Mouse (Mus musculus) CD4-positive, CD25-positive, alpha-beta regulatory T cell, adult 4 months (primary cell): ENCODE results near the gene Cct5. TPM values are rescaled to one million over a fixed set of nuclear protein-coding genes. Genes with fewer than 3 reads are reported as not detected.
A peak's percentile ranks its signal among the peaks of the same experiment; 100 is the strongest.

Experiments used
- ATAC-seq: one replicate; pipeline ENCODE4 v1.8.0; 2017
- polyA plus RNA-seq, 2 experiments: library from polyadenylated mRNA; unstranded; fragments of 100-300 nt; shearing (Covaris generic); gene quantifications; one replicate each; pipeline ENCODE4 v1.2.1; 2017

Cct5 gene
- polyA plus RNA-seq, result 100 to 1,000 TPM; 419 to 459 TPM

DNA sequence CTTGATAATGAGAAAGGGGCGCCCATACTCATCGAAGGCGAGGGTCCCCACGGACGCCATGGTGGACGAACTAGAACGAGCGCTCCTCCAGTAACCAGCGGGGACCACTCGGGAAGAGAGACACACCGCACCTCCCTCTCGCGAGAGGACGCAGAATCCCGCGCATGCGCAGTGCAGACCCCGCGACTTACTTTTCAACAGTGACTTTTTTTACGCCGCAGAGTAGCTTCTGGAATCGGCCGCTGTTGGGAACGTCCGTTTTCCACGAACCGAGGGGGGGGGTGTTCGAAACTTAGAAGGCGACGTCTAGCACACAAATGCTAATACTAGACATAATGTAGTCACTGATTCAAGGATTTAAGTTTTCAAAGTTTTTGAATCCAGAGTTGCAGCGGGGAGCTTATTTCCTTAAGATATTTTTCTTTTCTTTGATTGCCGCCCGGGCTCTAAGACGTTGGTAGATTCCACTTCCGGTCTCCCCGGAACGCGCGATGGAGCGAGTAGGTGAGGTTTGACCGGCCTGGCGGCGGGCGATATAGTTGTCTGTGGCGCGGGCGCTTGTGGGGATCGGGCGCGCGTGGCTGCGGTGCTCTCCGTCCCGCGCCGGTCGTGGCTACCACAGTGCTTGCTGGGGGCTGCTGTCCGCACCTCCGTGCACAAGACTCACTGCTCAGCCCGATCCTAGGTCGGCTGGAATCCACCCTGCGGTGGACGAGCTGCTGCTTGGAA, at the start of gene Cct5, which contains the start of gene Fam173b:
Cct5 (minus strand) TSS at position 159 of the 729 bp plus-strand sequence.
Fam173b (plus strand) TSS at position 207 of the 729 bp plus-strand sequence.
- ATAC-seq, result peak; percentile 86

DNA sequence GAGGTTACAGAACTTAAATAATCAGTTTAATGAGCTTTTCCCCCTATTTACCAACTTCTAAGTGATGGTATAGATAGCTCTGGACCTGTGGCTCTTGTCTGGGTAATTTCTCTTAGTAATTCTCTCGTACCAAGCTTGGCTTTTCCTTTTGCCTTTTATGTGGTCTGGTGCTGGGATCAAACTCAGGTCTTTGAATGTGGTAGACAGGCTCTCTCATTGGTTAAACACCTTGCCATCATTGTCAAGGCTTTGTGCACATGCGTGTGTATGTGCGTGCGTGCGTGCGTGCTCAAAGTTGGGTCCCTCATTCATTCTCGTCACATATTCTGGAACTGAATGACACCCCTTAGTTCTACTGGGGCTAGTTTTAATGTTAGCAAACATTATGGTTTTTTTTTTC, 49.2 kb upstream of the Cct5 start:
- ATAC-seq, result no peak

DNA sequence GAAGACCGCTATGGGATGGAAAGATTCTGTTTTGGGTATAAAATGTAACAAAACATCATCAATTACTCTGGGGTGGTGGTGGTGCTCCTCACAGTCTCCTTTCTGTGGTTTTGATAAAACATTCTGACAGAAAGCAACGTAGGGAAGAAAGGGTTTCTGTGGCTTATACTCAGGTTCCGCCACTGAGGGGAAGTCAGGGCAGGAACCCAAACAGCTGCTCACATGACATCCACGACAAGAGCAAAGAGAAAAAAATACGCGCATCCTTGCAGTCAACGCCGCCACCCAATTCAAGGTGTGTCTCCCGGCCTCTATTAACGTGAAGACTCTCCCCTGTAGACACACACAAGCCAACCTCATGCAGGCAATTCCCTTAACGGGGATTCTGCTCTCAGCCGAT, 48.1 kb upstream of the Cct5 start:
- ATAC-seq, result peak; percentile 54

DNA sequence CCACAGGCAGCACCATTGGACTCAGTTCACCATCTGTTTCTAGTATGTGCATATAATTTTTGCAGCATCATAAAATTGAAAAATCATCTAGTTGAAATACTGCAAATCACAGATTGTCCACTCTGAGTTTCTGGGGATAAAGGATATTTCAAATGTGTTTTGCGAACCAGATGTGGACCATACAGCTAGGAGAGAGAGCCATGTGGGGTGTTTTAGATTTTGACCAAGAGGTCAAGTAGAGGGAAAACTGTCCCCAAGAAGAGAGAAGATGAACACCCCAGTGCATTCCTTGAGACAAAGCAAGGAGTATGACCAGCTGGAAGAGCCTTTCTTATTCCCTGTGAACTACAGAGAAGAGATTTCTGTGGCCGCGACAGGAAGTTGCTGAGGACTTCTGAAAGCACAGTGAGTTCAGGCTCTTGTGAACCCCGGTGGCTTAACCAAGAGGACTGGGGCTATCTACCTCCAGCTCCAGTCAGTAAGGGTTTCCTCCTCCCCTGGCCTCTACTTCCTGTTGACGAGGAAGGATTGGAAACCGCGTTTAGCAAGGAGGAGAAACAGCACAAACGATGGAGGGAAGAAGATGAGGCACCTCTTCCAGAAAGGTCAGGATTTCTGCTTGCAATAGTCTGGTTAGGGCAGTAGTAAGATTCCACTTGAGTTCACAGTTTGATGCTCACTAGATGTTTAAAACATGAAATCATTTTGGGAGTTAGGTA, 46.4 kb upstream of the Cct5 start:
- no peak for ATAC-seq

DNA sequence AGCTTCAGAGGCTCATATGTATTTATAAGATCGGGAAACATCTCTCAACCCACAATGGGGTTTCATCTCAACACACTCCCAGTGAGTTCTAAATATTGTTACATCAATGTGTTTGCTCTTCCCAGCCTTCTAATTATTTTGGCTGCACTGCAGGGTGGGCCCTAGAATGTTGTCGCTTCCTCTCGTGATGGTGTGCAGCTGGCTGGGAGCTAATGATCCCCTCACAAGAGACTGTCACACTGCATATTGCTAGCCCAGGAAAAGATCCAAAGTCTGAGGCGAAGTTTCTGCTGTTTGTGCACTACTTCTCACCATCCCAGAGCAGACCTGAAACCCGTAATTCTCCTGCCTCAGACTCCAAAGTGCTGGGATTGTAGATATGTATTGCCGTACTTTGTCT, 45.6 kb upstream of the Cct5 start:
- no peak for ATAC-seq

DNA sequence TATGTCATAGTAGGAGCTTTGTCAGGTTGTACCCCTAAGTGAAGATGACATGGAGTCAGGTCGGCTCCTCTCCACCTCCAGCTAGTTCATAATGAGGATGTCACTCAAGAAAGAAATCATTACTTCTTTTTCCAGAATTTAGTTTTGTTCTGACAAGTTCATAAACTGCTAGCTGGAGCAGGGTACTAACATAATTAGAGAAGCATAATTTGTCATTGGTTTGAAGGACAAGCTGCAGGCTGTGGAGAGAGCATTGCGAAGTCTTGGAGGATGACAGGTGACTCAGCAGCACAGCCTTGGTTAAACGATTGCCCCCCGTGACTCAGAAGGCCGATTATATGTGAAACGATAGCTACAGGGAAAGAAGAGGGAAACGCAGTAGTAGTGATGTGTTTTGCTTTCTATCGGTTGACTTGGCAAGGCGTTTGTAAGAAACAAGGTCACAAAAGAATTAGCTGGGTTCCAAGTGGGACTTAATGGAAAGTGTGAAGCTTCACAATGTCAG, 34.5 kb upstream of the Cct5 start:
- ATAC-seq, result no peak

DNA sequence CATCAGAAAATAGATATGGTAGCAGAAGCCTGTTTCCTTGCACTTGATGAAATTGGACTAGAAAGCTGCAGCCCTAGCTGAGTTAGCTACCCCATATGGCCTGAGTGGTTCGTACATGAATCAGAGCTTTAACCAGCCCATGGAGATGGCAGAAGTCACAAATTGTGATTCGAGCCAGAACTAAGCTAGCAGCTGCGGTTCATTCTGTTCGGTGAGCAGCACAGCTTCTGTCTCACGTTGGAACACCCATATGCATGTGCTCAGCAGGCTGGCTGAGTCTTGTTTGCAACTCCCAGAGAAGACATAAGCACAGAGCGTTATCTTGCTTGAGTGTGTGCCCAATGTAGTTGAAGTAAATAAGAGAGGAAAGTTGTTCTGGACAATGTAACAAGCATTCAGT, 33.0 kb upstream of the Cct5 start:
- ATAC-seq, result no peak

DNA sequence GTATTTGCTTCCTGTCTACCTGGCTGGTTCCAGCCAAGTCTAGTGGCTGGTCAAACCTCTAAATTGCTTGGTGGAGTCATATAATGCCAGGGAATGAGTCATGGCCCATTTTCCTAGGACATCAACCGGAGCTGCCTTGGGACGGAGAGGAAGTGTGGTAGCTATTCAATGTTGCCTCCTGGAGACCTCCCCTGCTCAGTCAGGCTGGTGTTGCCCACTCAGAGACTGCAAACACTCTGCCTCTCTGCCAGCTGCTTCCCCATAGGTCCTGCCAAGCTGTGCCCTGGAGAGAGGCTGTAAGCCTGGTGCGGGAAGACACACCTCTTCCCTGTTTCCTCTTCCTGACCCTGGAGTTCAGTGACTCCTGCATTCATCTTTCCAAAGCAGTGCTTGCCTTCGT, 30.9 kb upstream of the Cct5 start:
- ATAC-seq, result no peak

DNA sequence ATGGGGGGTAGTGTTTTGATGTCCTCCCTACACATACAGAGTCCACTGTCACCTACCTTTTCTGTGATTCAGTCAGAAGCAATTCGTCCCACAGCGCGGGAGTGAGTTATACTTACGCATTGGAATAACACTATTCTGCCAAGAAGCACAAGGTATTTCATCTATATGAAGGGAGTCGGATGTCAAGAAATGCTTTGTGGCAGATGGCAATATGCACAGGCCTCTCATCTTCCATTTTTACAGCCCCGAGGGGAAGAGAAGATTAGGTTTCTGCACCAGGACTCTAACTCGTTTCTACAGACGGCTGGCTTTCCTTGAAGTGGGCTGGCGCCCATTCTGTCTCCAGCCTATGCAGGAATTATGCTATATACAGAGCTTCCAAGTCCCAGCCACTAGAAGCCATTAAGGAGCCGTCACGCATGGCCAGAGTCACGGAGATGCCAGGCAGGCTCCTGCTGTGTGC, 29.8 kb upstream of the Cct5 start:
- ATAC-seq, result no peak

DNA sequence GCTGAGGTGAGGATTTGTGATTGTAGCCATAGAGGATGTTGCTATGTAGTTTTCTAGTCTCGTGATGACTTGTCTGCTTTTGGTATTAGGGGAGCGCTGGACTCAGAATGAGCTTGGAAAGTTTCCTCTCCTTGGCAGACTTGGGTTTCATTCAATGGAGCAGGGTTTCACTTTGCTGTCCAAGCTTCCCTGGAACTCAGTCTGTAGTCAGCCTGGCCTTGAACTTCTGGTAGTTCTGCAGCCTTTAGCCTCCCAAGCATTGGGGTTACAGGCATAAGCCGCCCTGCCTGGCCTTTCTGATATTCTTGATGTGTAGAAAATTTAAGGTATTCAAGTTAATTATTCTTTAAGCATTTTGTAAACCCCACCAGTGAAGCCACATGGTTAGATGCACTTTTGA, 28.0 kb upstream of the Cct5 start:
- no peak for ATAC-seq

DNA sequence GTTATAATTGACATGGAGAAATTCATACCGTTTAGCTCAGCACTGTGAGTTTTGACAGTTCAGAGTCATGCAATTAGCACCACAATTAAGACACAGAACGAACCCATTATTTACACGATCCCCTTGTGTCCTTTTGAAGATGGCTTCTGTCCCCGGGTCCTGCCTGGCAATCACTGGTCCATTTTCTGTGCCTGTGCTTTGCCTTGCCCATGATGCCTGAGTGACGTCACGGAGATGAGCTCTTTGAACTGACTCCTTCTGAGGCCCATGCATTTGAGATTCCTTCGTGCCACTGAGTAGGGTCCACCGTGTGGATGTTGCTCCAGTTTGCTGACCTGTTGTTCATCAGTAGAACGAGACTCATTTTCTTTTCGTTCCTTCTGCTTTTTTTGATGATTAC, 26.6 kb upstream of the Cct5 start:
- no peak for ATAC-seq

DNA sequence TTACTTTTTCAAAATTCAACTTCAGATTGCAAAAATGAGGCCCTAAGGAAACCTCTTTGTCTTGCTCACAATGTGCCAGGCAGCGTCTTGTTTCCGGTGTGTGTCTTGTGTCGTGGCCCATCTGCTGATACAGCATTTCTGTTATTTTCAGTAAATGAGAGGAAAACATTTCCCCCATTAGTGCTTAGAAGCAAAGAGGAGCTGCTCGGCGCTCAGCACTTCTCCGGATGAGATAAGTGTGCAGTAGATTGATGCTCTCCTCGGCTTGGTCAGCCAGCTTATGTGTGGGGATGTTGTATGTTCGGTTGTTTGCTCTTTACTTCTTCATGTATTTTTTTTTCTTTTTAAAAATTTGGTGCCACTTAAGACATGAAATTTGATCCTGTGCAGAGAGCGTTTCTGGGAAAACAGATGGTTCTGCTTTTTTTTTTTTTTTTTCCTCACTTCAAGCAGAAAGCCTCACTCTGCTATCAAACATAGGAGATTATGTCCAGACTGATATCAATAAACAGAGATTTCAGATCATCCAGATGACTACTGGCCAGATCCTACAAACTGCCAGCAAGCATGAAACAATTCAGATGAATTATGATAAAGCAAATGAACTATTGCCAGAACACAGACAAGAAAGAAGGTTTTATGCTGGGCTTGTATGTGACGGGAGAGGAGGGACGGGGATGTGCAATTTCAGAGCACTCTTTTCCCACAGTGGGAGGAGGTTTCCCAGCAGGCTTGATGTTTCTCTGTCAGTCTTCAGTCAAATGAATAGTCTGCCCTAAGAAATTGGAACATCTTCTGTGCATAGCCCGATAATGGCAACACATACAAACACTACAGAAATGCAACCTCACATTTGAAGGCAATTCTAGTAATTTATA, 25.9 kb upstream of the Cct5 start:
- ATAC-seq, result no peak

DNA sequence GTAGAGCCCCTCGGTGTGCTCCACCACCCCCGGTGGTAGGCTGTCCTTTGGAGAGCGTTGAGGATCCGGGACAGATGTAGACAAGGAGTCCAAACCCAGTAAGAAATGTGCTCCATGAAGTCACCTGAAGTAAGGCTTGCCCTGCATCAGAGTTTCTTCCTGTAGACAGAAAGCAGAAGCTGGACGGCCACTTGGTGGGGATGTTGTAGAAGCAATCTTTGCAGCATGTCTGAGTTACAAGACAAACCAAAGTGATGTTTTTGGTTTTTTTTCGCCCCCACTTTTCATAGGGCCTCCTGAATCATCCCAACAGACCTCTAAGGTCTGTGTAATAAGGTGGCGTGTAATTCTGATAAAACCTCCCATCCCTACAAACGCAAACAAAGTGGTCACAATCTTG, 17.9 kb upstream of the Cct5 start:
- ATAC-seq, result no peak

DNA sequence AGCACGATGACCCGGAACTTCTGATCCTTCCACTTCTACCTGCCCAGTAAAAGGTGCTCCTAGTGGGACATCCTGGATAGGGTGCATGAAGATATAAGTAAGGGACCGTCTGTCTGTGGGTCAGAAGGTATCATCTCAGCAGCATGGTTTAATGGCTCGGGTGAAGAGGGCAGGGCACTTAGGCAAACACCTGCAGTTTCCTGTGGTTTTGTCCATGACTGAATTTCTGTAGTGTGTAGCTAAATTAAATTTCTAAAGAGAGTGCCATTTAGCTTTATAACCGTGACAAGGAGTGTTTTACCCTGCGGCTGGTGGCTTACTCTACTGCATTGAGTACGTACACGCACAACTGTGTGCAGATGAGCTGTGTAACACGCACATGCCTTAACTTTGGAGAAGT, 15.7 kb upstream of the Cct5 start:
- no peak for ATAC-seq

DNA sequence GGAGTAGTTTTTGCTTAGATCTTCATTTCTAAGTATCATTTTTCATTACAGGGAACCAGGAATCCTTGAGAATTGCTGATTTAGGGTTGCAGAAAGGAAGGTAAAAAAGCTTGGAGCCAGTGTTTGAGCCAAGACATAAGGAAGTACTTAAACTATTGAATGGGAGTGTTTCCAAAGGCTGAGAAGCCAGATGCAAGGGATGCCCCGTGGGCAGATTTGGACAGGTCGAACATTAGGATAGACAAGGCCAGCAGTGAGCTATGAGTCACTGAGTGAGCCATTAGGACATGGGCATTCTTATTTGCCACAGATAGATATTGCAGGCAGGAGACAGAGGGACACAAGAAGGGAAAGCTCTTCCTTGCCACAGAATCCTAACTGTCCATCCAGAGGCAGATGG, 13.1 kb upstream of the Cct5 start:
- ATAC-seq, result no peak

DNA sequence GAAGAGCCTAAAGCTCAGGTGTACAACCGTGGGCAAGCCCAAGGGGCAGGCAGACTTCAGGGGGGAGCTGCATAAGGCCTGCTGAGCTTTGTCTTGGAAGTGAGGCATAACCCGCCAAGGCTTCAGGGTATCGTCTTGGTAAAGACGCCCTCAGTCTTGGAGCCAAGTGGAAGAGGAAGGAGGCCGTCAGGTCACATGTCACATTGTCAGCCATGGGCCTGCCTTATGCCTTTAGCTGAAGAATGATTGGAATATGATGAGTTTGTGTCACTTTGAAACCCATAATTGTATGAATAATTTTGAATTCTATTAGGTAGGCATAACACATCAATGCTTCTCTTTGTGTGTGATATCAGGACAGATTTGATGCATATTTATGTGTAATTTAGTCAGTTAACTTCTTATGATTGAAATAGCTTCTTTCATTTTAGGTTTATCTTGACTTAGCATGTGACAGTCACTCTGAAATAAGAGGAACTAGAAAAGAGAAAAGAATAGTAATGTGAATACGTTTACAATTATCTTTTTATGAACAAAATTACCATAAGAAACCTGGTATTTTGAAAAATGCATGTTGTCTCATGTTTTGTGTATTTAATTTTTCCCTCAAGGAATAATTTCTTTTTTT, 12.3 kb upstream of the Cct5 start:
- no peak for ATAC-seq

DNA sequence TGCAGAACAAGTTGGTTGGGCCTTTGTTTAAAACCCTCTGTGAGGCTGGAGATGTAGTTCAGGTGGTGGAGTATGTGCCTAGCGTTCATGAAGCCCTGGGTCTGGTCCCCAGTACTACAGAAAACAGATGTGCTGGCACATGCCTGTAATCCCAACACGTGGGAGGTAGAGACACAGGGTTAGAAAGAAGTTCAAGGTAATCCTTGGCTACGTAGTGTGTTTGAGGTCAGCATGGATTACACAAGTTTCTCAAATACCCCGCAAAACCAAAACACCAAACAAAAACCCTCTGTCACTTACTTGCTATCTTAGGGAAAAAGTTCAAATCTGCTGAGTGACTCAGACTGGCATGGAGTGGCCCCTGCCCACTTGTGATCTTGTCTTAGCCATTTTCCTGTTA, 10.4 kb upstream of the Cct5 start:
- ATAC-seq, result no peak

DNA sequence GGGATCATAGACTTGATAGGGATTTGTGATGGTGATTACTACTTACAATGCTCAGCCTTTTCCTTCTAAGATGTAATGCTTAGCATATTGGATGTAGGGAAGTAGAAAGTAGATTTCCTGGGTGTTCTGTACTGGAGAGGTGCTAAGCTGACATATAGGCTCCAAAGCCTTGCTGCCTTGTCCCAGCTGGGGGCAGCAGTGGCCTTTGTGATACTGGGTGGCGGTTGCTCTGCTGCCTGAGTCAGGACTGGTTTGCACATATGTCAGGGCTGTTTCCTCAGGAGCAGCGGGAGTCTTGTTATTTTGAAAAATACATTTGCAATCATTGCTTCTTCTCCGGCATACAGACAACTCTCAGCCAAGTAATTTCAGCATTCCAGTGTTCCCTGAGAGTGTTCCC, 9.4 kb upstream of the Cct5 start:
- ATAC-seq, result no peak

DNA sequence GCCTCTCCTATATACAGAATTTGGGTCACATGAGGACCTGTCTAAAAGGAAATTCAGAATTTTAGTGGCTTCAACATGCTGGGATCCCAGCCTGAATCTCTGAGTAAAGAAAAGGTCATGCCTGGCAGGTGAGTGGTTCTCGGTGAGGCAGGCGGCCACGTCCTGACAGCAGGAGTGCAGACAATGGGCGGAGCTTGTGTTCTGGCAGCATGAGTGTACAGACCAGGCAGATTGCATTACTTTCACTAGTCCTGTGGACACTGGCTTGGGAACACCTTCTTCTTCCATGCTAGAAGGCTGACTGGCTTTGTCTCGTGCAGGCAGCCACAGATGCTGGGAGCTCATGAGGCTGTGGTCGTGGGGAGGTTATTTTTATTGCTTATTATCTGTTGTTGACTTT, 5.2 kb upstream of the Cct5 start:
- ATAC-seq, result no peak

DNA sequence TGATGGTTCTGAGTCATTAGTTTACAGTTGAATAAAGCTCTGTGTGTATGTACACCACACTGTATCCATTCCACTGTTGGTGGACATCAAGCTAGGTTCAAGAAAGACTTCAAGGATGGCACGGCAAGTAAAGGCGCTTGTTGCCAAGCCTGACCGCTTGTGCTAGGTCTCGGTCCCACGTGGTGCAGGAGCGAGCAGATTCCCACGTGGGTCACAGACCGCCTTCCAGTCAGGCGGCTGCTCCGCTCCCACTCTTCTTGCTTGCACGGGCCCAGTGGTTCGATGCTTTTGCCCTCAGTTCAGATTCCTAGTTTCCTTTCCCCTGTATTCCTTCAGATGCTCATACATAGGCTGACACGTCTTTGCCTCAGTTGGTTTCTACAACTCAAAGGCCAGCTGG, 1.5 kb upstream of the Cct5 start:
- no peak for ATAC-seq

DNA sequence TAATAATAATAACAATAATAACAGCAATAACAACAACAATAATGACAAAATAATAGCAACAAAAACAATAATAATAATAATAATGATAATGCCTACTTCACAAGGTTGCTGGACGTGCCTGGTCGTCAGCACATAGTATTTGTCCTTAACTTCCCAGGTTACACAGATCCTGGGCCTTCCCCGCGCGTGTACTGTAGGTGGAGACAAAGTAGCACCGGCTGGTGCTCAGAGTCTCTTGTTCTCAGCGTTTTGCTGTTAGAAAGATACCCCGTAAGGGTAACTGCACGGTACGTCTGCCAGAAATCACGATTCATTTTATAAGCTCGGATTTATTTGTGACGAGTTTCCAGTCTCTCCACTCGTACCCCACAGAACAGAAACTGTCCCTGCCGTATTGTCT, 822 bp upstream of the Cct5 start:
- no peak for ATAC-seq

DNA sequence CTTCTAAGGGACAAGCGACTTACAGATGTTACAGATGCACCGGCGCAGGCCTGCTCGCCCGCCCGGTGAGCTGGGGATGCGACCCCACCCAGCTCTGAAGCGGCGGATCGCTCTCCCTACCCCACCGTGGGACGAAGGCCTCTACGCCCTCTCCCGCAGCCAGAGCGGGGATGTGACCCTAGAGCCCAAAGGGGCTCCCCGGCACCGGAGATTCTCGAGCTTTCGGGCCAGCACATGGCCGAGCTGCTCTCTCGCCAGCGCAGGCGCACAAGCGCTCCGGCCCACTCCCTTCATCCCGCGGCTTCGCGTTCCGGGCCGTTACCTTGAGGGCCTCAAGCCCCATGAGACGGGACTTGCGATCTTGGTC, 342 bp downstream of the Cct5 start:
- peak; percentile 47 for ATAC-seq

DNA sequence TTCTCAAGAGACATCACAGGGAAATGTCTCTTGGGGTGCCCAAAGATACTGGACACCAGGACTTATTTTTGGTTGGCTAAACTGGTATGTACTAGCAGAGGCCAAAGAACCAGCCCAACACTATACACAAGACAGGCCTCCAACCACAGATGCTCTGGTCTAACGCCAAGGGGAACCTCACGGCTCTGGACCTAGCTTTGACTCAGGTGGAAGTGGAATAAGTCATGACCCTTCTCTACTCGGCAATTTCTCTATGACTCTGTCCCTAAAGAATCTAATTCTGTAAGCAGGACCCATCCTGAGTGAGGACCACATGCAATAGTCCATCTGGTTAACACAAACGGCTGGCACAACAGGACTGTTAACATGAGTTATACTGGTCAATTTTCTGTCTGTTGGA, 1.8 kb downstream of the Cct5 start:
- ATAC-seq, result no peak
